Mouse (Mus musculus): Measurements from ENCODE around the gene Pcbp3. TPM values are rescaled to one million over a fixed set of nuclear protein-coding genes. Genes with fewer than 3 reads are reported as not detected.
A peak's percentile ranks its signal among the peaks of the same experiment; 100 is the strongest.

Gene Pcbp3
- polyA plus RNA-seq (2014; fragmentation: Nextera tagmentation; extraction: Ambion mirVana) = 45.8 and 60.8 TPM in 2 replicates

DNA sequence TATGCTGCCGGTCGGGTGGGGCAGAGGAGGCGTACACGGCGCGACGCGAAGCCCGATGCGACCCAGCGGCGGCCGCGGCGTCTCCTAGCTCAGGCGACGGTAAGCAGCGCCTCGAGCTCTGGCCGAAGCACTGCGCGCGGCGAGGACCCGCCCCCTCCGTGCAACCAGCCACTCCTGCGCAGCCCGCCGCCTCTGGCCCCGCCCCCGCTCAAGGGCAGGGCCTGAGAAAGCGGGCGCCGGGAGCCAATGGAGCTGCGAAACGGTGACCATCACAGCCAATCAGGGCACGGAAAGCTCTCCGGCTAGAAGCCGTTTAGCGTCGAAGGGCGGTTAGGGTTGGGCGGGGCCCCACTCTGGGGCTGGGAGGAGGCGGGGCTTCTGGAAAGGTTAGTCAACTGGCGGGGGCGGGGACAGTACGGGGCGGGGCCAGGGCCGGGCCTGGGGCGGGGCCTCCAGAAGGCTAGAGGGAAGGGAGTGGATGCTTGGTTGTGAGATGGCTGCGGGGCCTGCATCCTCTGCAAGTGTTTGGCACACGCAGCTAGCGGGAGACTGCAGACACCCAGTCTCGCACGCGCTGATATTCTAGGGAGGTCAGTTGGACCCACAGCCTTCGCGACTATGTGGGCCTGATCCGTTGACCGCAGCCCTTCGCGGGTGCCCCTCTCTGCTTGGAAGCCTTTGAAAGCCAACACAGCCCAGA lies at the start of gene Pcbp3:
Gene Pcbp3 (minus strand): TSS at position 98 of the 700 bp plus-strand sequence.
- 2% methylated on average over 62 of the region's 62 CpGs for WGBS
- Histone ChIP-seq H3K36me3 (ENCODE audit: control insufficient read depth, insufficient read depth, low read length) (0 out of 2 replicates have a peak, but pooled peaks cover 3% of the 10 kb centered on the region), H3K9me3 (ENCODE audit: control insufficient read depth, low read length) (no peaks in the 10 kb centered on the region), H3K9ac (replicated peaks; ENCODE audit: low read depth, low read length) (peak within 1 kb of the TSS; percentile 70), H3K4me2 (ENCODE audit: low read depth, low read length) (peak within 1 kb of the TSS; percentile 82), H3K4me1 (ENCODE audit: control insufficient read depth, insufficient read depth, low read length) (peaks cover 13% of the 10 kb centered on the region), H3K4me3 (ENCODE audit: low read depth, low read length) (peak within 1 kb of the TSS; percentile 53), H3K27ac (ENCODE audit: low read depth, low read length) (peak within 1 kb of the TSS; percentile 61), H3K27me3 (ENCODE audit: control insufficient read depth, insufficient read depth, low read length) (no peaks in the 10 kb centered on the region)
- ATAC-seq (ENCODE audit: low read depth) = peak; percentile 98

DNA sequence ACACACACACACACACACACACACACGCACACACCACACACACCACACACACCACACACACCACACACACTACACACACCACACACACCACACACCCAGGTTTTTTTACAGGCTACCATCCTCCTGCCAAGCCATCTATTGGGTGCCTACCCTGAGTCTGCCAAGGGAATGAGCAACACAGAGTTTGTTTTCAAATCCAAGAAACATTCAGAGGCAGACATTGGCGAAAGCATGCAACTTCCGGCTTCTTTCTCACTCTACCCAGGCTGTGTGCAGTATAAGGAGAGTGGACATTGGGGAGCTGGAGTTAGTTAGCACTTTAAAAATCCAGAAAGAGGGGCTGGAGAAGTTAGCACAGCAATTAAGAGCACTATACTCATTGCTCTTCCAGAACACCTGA lies 47.0 kb upstream of the Pcbp3 start:
- ATAC-seq (ENCODE audit: low read depth) = no peak

DNA sequence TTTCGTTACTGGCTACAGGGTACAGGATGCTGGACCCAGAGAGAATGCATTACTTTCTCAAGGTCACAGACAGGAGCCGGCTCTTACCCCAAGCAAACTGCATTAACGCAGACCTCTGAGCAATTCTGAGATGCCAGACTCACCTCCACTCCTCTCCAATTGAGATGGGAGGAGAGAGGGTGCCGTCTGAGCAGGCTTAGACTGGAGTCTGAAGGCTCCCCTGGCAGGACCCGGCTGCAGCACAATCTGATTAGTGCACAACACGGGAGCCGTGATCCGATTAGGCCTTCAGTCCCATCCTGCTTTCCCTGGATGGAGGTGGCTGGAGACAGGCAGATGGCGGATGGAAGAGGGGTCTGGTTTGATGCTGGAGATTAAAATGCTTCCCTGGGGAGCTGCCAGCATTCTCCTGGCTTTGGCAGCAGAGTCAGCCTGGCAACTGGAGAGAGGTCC lies 46.4 kb upstream of the Pcbp3 start:
- Histone ChIP-seq H3K4me1 (ENCODE audit: control insufficient read depth, insufficient read depth, low read length) (peaks cover 9% of the 10 kb centered on the region), H3K4me2 (ENCODE audit: low read depth, low read length) (0 out of 2 replicates have a peak overlapping the region, but pooled peaks have one; percentile 1), H3K9me3 (ENCODE audit: control insufficient read depth, low read length) (no peaks in the 10 kb centered on the region), H3K27me3 (ENCODE audit: control insufficient read depth, insufficient read depth, low read length) (no peaks in the 10 kb centered on the region), H3K9ac (replicated peaks; ENCODE audit: low read depth, low read length) (0 out of 2 replicates have a peak overlapping the region, but pooled peaks have one; percentile 34), H3K36me3 (ENCODE audit: control insufficient read depth, insufficient read depth, low read length) (no peaks in the 10 kb centered on the region), H3K4me3 (ENCODE audit: low read depth, low read length) (no peak overlapping the region), H3K27ac (ENCODE audit: low read depth, low read length) (peak overlapping the region; percentile 64)
- WGBS = 25% methylated on average over 9 of the region's 9 CpGs
- peak; percentile 56; the same call in 1 of the 2 replicates for ATAC-seq (ENCODE audit: low read depth)

More for the DNA sequence above, 47.0 kb upstream of the Pcbp3 start:
- no peak overlapping the region for H3K4me3 ChIP-seq (ENCODE audit: low read depth, low read length)
- 0 out of 2 replicates have a peak overlapping the region, but pooled peaks have one; percentile 4 for H3K27ac ChIP-seq (ENCODE audit: low read depth, low read length)
- H3K4me1 ChIP-seq (ENCODE audit: control insufficient read depth, insufficient read depth, low read length) = peaks cover 9% of the 10 kb centered on the region
- H3K9me3 ChIP-seq (ENCODE audit: control insufficient read depth, low read length) = no peaks in the 10 kb centered on the region
- H3K27me3 ChIP-seq (ENCODE audit: control insufficient read depth, insufficient read depth, low read length) = no peaks in the 10 kb centered on the region
- no peak overlapping the region for H3K9ac ChIP-seq (replicated peaks; ENCODE audit: low read depth, low read length)
- no peak overlapping the region for H3K4me2 ChIP-seq (ENCODE audit: low read depth, low read length)
- 94% methylated on average over 2 of the region's 3 CpGs for WGBS
- H3K36me3 ChIP-seq (ENCODE audit: control insufficient read depth, insufficient read depth, low read length) = no peaks in the 10 kb centered on the region

DNA sequence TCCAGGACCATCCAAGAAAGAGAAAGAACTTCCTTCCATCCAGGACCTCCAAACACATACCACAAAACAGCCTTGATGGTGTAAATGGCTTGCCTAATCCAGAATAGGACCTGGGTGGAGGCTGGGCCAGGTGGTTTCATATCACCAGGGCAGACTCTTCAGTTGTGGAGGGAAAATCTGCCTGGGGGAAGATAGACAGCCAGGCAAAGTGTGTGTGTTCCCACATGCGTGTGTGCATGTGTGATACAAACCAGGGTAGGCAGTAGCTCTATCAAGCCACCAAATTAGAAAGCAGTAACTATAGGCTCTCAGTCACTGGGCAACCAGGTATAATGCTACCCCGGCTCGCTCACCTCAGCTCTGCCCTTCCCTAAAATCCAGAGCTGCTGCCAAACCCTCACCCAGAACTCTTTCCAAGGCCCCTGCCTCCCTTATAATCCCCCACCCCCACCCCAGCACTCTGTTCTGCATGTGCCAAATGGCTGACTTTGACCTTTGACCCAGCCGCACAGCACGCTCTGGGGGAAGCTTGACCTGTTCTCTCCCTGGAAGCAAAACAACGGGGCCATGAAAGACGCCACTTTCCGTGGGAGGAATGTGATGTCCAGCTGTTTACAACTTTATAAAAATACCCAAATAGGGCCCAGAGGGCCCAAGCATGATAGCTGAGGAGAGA lies 45.9 kb upstream of the Pcbp3 start:
- Histone ChIP-seq H3K27me3 (ENCODE audit: control insufficient read depth, insufficient read depth, low read length) (no peaks in the 10 kb centered on the region), H3K4me1 (ENCODE audit: control insufficient read depth, insufficient read depth, low read length) (peaks cover 9% of the 10 kb centered on the region), H3K36me3 (ENCODE audit: control insufficient read depth, insufficient read depth, low read length) (no peaks in the 10 kb centered on the region), H3K4me2 (ENCODE audit: low read depth, low read length) (no peak overlapping the region), H3K9me3 (ENCODE audit: control insufficient read depth, low read length) (no peaks in the 10 kb centered on the region), H3K9ac (replicated peaks; ENCODE audit: low read depth, low read length) (no peak overlapping the region), H3K27ac (ENCODE audit: low read depth, low read length) (peak overlapping the region; percentile 64), H3K4me3 (ENCODE audit: low read depth, low read length) (no peak overlapping the region)
- 32% methylated on average over 8 of the region's 8 CpGs for WGBS
- ATAC-seq (ENCODE audit: low read depth) = no peak

DNA sequence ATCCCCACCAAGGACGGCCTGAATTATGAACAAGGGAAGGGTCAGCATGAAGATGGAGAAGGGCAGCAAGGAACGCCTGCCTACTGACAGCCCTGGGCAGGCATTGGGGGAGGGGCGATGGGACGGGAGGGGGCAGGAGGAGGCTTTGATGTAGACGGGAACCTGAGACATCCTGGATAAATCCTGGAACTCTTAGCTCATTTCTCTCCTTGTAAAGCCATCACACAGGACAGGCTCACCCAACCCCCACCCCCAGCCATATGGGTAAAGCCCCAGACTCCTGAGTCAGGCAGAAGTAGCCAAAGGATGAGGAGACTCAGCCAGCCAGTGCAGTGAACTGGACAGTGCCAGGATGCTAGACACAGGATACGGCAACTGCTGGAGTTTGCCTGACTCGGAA lies 43.2 kb upstream of the Pcbp3 start:
- Histone ChIP-seq H3K4me3 (ENCODE audit: low read depth, low read length) (no peak overlapping the region), H3K4me1 (ENCODE audit: control insufficient read depth, insufficient read depth, low read length) (peaks cover 9% of the 10 kb centered on the region), H3K27ac (ENCODE audit: low read depth, low read length) (no peak overlapping the region), H3K4me2 (ENCODE audit: low read depth, low read length) (no peak overlapping the region), H3K27me3 (ENCODE audit: control insufficient read depth, insufficient read depth, low read length) (no peaks in the 10 kb centered on the region), H3K9me3 (ENCODE audit: control insufficient read depth, low read length) (no peaks in the 10 kb centered on the region), H3K36me3 (ENCODE audit: control insufficient read depth, insufficient read depth, low read length) (no peaks in the 10 kb centered on the region), H3K9ac (replicated peaks; ENCODE audit: low read depth, low read length) (no peak overlapping the region)
- no peak for ATAC-seq (ENCODE audit: low read depth)
- WGBS = 34% methylated on average over 7 of the region's 7 CpGs

DNA sequence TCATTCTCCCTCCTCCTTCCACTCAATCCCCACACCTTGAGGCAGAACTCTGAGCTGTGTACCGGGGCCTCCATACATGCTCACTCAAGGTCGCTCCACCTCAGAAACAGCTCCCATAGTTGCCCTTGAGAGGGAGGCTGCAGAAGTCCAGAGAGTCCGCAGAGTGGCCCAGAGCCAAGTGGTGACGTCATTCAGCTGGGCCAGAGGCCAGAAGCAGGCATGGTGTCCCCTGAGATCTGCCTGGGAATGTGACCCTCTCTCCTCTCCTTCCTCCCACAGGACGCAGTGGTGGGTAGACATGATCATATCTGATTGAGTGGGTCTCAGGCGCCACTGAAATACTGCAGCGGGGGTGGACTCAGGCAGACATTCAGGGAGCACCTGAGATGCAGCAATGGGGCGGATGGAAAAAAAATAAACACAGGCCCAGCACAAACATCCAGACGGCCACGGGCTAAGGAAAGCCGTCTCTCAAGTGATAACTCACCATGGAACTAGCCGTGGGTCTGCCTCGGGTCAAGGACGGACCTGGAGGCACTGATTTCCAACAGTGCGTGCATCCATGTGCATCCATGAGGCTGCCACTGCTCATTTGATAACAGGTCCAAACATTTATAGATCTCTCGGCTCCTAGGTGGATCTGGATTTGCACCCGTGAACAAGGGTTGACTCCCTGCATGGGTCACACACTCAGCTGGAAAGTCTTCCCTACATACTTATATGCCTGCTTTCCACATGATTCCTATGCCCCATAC lies 36.2 kb upstream of the Pcbp3 start:
- Histone ChIP-seq H3K4me1 (ENCODE audit: control insufficient read depth, insufficient read depth, low read length) (no peaks in the 10 kb centered on the region), H3K27ac (ENCODE audit: low read depth, low read length) (no peak overlapping the region), H3K9me3 (ENCODE audit: control insufficient read depth, low read length) (no peaks in the 10 kb centered on the region), H3K27me3 (ENCODE audit: control insufficient read depth, insufficient read depth, low read length) (no peaks in the 10 kb centered on the region), H3K36me3 (ENCODE audit: control insufficient read depth, insufficient read depth, low read length) (no peaks in the 10 kb centered on the region), H3K4me3 (ENCODE audit: low read depth, low read length) (no peak overlapping the region), H3K4me2 (ENCODE audit: low read depth, low read length) (no peak overlapping the region), H3K9ac (replicated peaks; ENCODE audit: low read depth, low read length) (no peak overlapping the region)
- peak; percentile 41; the same call in 1 of the 2 replicates for ATAC-seq (ENCODE audit: low read depth)
- WGBS = 69% methylated on average over 17 of the region's 17 CpGs

DNA sequence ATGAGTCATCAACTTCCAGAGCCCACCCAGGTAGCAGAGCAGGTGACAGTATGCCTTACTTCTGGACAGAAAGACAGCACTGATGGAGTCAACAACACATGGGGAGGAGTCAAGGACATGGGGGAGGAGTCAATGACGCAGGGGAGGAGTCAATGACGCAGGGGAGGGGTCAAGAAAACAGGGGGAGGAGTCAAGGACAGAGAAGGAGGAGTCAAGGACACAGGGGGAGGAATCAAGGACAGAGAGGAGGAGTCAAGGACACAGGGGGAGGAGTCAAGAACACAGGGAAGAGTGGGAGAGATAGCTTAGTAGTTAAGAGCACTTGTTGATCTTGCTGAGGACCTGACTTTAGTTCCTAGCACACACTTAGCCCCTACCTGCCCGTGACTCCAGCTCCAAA lies 30.8 kb upstream of the Pcbp3 start:
- no peak overlapping the region for H3K9ac ChIP-seq (replicated peaks; ENCODE audit: low read depth, low read length)
- H3K27me3 ChIP-seq (ENCODE audit: control insufficient read depth, insufficient read depth, low read length) = no peaks in the 10 kb centered on the region
- 64% methylated on average over 3 of the region's 3 CpGs for WGBS
- no peaks in the 10 kb centered on the region for H3K4me1 ChIP-seq (ENCODE audit: control insufficient read depth, insufficient read depth, low read length)
- no peak overlapping the region for H3K4me3 ChIP-seq (ENCODE audit: low read depth, low read length)
- no peaks in the 10 kb centered on the region for H3K36me3 ChIP-seq (ENCODE audit: control insufficient read depth, insufficient read depth, low read length)
- no peak for ATAC-seq (ENCODE audit: low read depth)
- no peak overlapping the region for H3K4me2 ChIP-seq (ENCODE audit: low read depth, low read length)
- no peaks in the 10 kb centered on the region for H3K9me3 ChIP-seq (ENCODE audit: control insufficient read depth, low read length)
- no peak overlapping the region for H3K27ac ChIP-seq (ENCODE audit: low read depth, low read length)

DNA sequence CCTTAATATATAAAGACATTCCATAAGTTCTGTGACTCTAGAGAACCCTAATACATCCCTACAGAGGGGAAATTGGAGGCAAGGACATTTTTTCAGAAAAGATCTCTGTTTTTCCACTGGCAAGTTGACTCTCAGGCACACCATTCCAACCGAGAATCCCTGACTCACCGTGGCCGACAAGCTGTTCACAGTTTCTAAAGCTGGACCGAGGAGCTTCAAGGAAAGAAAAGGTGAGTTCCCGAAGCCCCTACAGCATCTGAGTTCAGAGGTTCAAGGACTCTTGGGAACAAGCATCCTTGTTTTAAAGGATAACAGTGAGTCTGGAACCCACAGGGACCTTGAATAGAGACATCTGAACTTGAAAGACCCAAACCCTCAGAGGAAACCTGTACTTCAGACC lies 26.9 kb upstream of the Pcbp3 start:
- Histone ChIP-seq H3K27ac (ENCODE audit: low read depth, low read length) (no peak overlapping the region), H3K4me2 (ENCODE audit: low read depth, low read length) (no peak overlapping the region), H3K27me3 (ENCODE audit: control insufficient read depth, insufficient read depth, low read length) (no peaks in the 10 kb centered on the region), H3K36me3 (ENCODE audit: control insufficient read depth, insufficient read depth, low read length) (no peaks in the 10 kb centered on the region), H3K9ac (replicated peaks; ENCODE audit: low read depth, low read length) (no peak overlapping the region), H3K4me1 (ENCODE audit: control insufficient read depth, insufficient read depth, low read length) (no peaks in the 10 kb centered on the region), H3K9me3 (ENCODE audit: control insufficient read depth, low read length) (no peaks in the 10 kb centered on the region), H3K4me3 (ENCODE audit: low read depth, low read length) (no peak overlapping the region)
- no peak for ATAC-seq (ENCODE audit: low read depth)
- 95% methylated on average over 5 of the region's 5 CpGs for WGBS
